ENCODE assay signal across 18 mouse cellular contexts in genomic region chr2:59993190-59993535, GRCm38 (mm10).
DNase-seq lines count a peak whose midpoint lies in the region; ATAC-seq and TF ChIP-seq lines count a peak whose summit lies in the region.
"Had no signal": no experiment of that assay in that cellular context is flagged by ENCODE, and none has a peak within 500 bp of the region (broad histone marks: within the 10 kb centered on the region; RNA-seq: fewer than 3 reads in every experiment).

No protein-coding gene starts in this region.

- no peaks in the 10 kb centered on the region for H3K27me3 ChIP-seq in heart, embryonic 13.5 days (replicated peaks)
- no peaks in the 10 kb centered on the region for H3K27me3 ChIP-seq in heart, embryonic 12.5 days (replicated peaks)
- H3K27me3 ChIP-seq in lung, embryonic 15.5 days, result no peaks in the 10 kb centered on the region
- no peaks in the 10 kb centered on the region for H3K27me3 ChIP-seq in hindbrain, postnatal 0 days (ENCODE audit: insufficient read depth, low read length)
- H3K27me3 ChIP-seq: liver, embryonic 15.5 days; midbrain, embryonic 12.5 days; Patski; stomach, embryonic 15.5 days had no signal

- no peak for TF ChIP-seq CTCF in hindbrain, postnatal 0 days (IDR thresholded peaks at IDR 0.05; ENCODE audit: low read depth)

- no peak for DNase-seq in lung, postnatal 25 days (ENCODE audit: low spot score)
- no peak for DNase-seq in hindbrain, postnatal 0 days (ENCODE audit: low spot score)
- DNase-seq in spleen, postnatal 4 days (ENCODE audit: low spot score in 2 of 2), result no peak
- DNase-seq in cerebellum, adult 8-10 months, result no peak
- DNase-seq: cerebellum, postnatal 36 days; forebrain, postnatal 0 days; gastrocnemius, adult 2 months; heart, adult 2 months; heart, postnatal 14 days; kidney, adult 2 months; thymus, postnatal 36 days had no signal

- no peak overlapping the region for H3K4me3 ChIP-seq in heart, embryonic 13.5 days
- H3K4me3 ChIP-seq in heart, embryonic 12.5 days, result no peak overlapping the region
- H3K4me3 ChIP-seq in lung, embryonic 15.5 days, result no peak overlapping the region
- no peak overlapping the region for H3K4me3 ChIP-seq in hindbrain, postnatal 0 days (ENCODE audit: low read length)
- H3K4me3 ChIP-seq: heart, adult 2 months; liver, embryonic 15.5 days; midbrain, embryonic 12.5 days; stomach, embryonic 15.5 days had no signal

- H3K9me3 ChIP-seq in heart, embryonic 13.5 days, result no peaks in the 10 kb centered on the region
- H3K9me3 ChIP-seq in heart, embryonic 12.5 days (replicated peaks), result no peaks in the 10 kb centered on the region
- H3K9me3 ChIP-seq in lung, embryonic 15.5 days, result no peaks in the 10 kb centered on the region
- H3K9me3 ChIP-seq in hindbrain, postnatal 0 days (ENCODE audit: low read length), result no peaks in the 10 kb centered on the region
- H3K9me3 ChIP-seq: liver, embryonic 15.5 days; midbrain, embryonic 12.5 days; stomach, embryonic 15.5 days had no signal

- no peak for ATAC-seq in heart, embryonic 13.5 days (ENCODE audit: extremely low read depth, insufficient number of reproducible peaks, low FRiP score, low TSS enrichment)
- ATAC-seq in heart, embryonic 12.5 days (ENCODE audit: insufficient number of reproducible peaks, low FRiP score), result no peak
- no peak for ATAC-seq in lung, embryonic 15.5 days (ENCODE audit: borderline replicate concordance, extremely low read depth, low FRiP score, low TSS enrichment)
- no peak for ATAC-seq in hindbrain, postnatal 0 days
- ATAC-seq: forebrain, postnatal 0 days; Patski had no signal

- 0 out of 2 replicates have a peak overlapping the region, but pooled peaks have one; percentile 24 for H3K9ac ChIP-seq in heart, embryonic 13.5 days
- H3K9ac ChIP-seq in heart, embryonic 12.5 days, result no peak overlapping the region
- no peak overlapping the region for H3K9ac ChIP-seq in lung, embryonic 15.5 days
- no peak overlapping the region for H3K9ac ChIP-seq in hindbrain, postnatal 0 days (replicated peaks; ENCODE audit: low read length)
- H3K9ac ChIP-seq: forebrain, postnatal 0 days; liver, embryonic 15.5 days; midbrain, embryonic 12.5 days; stomach, embryonic 15.5 days had no signal

- H3K36me3 ChIP-seq in heart, embryonic 13.5 days, result no peaks in the 10 kb centered on the region
- H3K36me3 ChIP-seq in heart, embryonic 12.5 days, result 0 out of 2 replicates have a peak, but pooled peaks cover 2% of the 10 kb centered on the region
- H3K36me3 ChIP-seq in lung, embryonic 15.5 days, result no peaks in the 10 kb centered on the region
- no peaks in the 10 kb centered on the region for H3K36me3 ChIP-seq in hindbrain, postnatal 0 days (ENCODE audit: insufficient read depth, low read length)
- H3K36me3 ChIP-seq: liver, embryonic 15.5 days; stomach, embryonic 15.5 days had no signal

- H3K4me1 ChIP-seq in heart, embryonic 13.5 days, result peaks cover 36% of the 10 kb centered on the region
- peaks cover 28% of the 10 kb centered on the region for H3K4me1 ChIP-seq in heart, embryonic 12.5 days (replicated peaks)
- H3K4me1 ChIP-seq in lung, embryonic 15.5 days, result peaks cover 6% of the 10 kb centered on the region; the same call in 1 of the 2 replicates
- no peaks in the 10 kb centered on the region for H3K4me1 ChIP-seq in hindbrain, postnatal 0 days (ENCODE audit: insufficient read depth, low read length)
- H3K4me1 ChIP-seq: liver, embryonic 15.5 days; stomach, embryonic 15.5 days had no signal

- 0 out of 2 replicates have a peak overlapping the region, but pooled peaks have one; percentile 6 for H3K27ac ChIP-seq in heart, embryonic 13.5 days (replicated peaks)
- H3K27ac ChIP-seq in heart, embryonic 12.5 days (ENCODE audit: poor library complexity, severe bottlenecking), result no peak overlapping the region
- H3K27ac ChIP-seq in lung, embryonic 15.5 days, result 0 out of 2 replicates have a peak overlapping the region, but pooled peaks have one; percentile 15
- H3K27ac ChIP-seq in hindbrain, postnatal 0 days, result peak overlapping the region; percentile 54; the same call in 1 of the 2 replicates
- H3K27ac ChIP-seq: gastrocnemius, adult 2 months; heart, adult 2 months; liver, embryonic 15.5 days; midbrain, embryonic 12.5 days; stomach, embryonic 15.5 days had no signal

- no peak overlapping the region for H3K4me2 ChIP-seq in heart, embryonic 13.5 days
- no peak overlapping the region for H3K4me2 ChIP-seq in heart, embryonic 12.5 days
- H3K4me2 ChIP-seq in lung, embryonic 15.5 days, result no peak overlapping the region
- H3K4me2 ChIP-seq in hindbrain, postnatal 0 days (ENCODE audit: low read depth, low read length), result no peak overlapping the region
- H3K4me2 ChIP-seq: liver, embryonic 15.5 days; midbrain, embryonic 12.5 days; stomach, embryonic 15.5 days had no signal

- 81% methylated on average over 3 of the region's 3 CpGs for WGBS in heart, embryonic 13.5 days
- 77% methylated on average over 3 of the region's 3 CpGs for WGBS in heart, embryonic 12.5 days
- 72% methylated on average over 3 of the region's 3 CpGs for WGBS in lung, embryonic 15.5 days
- 63% methylated on average over 3 of the region's 3 CpGs for WGBS in hindbrain, postnatal 0 days
